Mouse (Mus musculus): ENCODE data around the gene Fam205c.

GRCm38 (mm10) chr4:42916617-42917401 is 42.8 kb upstream of the Fam205c start, which contains the start of gene Phf24:
- no peak for TF ChIP-seq POLR2A (IDR thresholded peaks at IDR 0.05; ENCODE audit: borderline replicate concordance, extremely low read depth, low read depth, low read length)
- no peak for TF ChIP-seq CTCF (IDR thresholded peaks at IDR 0.05; ENCODE audit: insufficient read depth, low read length)

All from lung, adult 2 months (tissue).